Mouse (Mus musculus) stomach, postnatal 0 days (tissue): Measurements from ENCODE around the gene Acss2.

Source experiments
- CTCF ChIP-seq: IDR thresholded peaks from 2 replicates; pipeline ENCODE4 v1.5.1; 2016; ENCODE audit warnings: antibody characterized with exemption, low read depth, mild to moderate bottlenecking, moderate library complexity
- EP300 ChIP-seq: optimal IDR thresholded peaks from 2 replicates; pipeline ENCODE3; 2016; ENCODE audit warnings: antibody characterized with exemption

GRCm38 (mm10) chr2:155562209-155562608, 44.5 kb downstream of the Acss2 start:
- TF ChIP-seq EP300 (no peak), CTCF (no peak)
